Mouse (Mus musculus) thymus, postnatal 0 days (tissue): ENCODE measurements around the gene Cxcl14. TPM values are rescaled to one million over a fixed set of nuclear protein-coding genes. Genes with fewer than 3 reads are reported as not detected.

ENCODE experiments used
- DNase-seq: peaks from one replicate; pipeline ENCODE4 v3.0.0-alpha.2; 2015; ENCODE audit warnings: low spot score
- polyA plus RNA-seq: library from polyadenylated mRNA; unstranded; fragments of >200 nt; fragmentation: Nextera tagmentation; extraction: Ambion mirVana; gene quantifications from 2 replicates; pipeline ENCODE4 v1.2.1, GENCODE M21; 2015

The Cxcl14 gene
- polyA plus RNA-seq, 1 experiment from 2014 or later, result 0.38 TPM

- no peak for DNase-seq
Measured at GRCm38 (mm10) chr13:56251924-56252619, 44.3 kb downstream of the Cxcl14 start, which contains the start of gene Neurog1. Gene Neurog1, minus strand, starts transcription at chr13:56252163.

- no peak for DNase-seq
Measured at GRCm38 (mm10) chr13:56251176-56251923, 45.0 kb downstream of the Cxcl14 start.

DNA sequence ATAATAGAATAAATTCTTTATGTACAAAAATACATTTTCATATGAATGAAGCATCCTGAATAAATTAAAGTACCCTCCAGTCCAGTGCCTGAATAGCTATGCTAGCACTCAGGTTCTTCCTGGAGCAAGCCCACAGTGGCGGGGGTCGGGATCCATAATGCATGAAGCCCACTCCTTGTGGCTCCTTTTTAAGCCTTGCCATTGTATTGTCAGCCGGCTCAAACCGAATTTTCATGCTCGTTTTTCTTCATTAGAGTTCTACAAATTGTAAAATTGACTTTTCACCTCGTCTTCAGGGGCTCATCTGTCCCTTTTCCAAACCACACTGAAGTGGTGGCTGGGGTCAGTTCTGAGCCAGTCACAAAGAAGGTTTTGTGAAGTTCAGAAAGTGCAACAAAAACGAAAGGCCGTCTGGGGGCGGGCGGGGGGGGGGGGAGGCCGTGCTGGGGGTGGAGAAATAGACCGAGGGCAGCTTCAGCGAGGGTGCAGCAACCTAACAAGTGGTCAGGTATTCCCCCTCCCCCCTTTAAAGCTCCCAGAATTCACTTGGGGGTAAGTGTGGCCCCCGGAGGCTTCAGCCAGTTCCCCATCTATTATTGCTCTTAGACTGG is 45.7 kb downstream of the Cxcl14 start:
- no peak for DNase-seq

DNA sequence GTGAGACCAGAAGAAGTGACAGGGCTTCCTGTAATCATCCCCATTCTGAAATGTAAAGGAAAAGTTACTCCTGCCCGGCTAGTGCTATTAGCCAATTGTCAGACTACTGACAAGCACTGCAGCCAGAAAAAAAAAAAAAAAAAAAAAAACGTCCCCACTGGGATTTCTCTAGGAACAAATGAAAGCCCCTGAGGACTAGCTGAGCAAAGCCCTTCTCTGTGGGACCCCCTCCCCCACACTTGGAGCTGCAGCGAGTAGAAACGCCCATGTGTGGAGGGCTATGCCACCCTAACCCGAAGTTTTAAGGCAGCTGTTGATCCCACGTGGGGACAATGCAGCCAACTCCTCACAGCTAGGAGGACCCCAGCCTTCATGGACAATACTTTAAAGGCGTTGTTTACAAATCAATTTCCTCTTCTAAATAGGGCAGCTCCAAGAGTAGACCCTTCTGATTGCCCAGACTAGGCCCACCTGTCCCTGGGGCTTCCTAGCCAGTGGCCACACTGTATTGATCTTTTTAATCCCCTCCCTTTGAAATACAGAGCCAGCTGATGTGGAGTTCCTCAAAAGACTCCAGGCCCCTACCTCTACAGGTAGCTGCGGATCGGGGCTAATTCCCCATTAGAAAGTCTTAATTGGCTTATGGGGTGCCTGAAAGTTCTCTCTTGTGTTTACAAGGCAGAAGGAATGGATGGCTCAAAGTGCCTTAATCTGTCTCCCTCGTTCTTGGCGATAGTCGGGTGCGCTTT is 46.6 kb downstream of the Cxcl14 start:
- DNase-seq, result no peak

DNA sequence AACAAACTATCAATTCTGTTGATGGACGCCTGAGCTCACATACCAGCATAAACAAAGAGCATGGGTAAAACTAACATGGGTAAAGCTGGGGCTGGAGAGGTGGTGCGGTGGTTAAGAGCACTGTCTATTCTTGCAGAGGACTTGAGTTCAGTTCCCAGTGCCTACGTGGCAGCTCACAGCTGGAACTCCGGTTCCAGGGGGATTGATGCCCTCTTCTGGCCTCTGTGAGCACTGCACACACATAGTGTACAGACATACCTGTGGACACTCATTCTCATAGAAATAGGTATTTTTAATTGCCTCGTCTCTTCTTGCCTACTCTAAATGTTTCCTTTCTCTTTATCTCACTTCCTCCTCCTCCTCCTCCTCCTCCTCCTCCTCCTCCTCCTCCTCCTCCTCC is 53.2 kb downstream of the Cxcl14 start:
- no peak for DNase-seq

DNA sequence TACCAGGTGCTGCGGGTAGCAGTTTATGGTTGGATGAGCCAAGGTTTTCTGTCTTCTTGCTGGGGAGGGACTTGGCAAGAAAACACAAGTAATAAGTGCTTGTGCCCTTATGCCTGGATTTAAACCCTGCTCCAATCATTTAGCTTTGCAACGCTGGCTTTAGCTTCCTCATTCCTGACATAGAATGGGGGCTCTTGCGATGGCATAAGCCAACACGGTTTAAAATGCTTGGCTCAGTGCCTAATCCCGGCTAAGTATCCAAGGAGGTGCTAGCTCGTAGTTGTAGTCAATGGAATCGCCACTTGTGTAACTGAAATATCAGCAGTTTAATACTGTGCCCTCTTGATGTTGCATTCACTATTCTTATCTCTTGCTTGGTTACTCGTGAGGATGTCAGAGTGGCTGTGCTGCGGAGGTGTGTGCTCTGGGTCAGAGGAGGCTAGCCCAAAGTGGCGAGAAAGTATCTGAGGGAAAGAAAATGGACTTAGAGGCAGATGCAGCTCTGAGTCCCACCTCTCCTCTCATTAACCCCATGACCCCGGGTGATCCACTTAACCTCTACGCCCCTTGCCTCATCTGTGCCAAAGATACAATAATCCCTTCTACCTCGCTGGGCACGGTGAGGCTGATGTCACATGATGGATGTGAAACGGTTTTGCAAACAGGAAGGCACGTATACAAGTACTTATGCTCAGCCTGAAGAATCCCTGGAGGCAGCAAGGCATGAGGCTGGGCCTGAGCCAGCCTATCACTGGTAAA is 56.2 kb downstream of the Cxcl14 start:
- no peak for DNase-seq

Other genes with a start within 250 kb of the Cxcl14 start
- 439 and 462 TPM in 2 replicates for gene H2afy, start 160.2 kb downstream of the Cxcl14 start, polyA plus RNA-seq
- gene Tifab, start 117.7 kb downstream of the Cxcl14 start, polyA plus RNA-seq, result 4.8 and 5.4 TPM in 2 replicates
- gene Neurog1, start 44.4 kb downstream of the Cxcl14 start, polyA plus RNA-seq, result 0.12 TPM in 1 of 2 replicates, not detected in the other
- not detected in 2 replicates for gene Gm3045, start 130.0 kb upstream of the Cxcl14 start, polyA plus RNA-seq
- 0.12 and 0.14 TPM in 2 replicates for gene Slc25a48, start 141.8 kb upstream of the Cxcl14 start, polyA plus RNA-seq
- 1.2 and 2.6 TPM in 2 replicates for gene Il9, start 185.7 kb upstream of the Cxcl14 start, polyA plus RNA-seq
- 1.1 TPM in 2 replicates for gene Fbxl21, start 225.9 kb upstream of the Cxcl14 start, polyA plus RNA-seq